Mouse (Mus musculus) frontal cortex, postnatal 36 days (tissue): Measurements from ENCODE around the gene Usb1.

ENCODE experiments used
- DNase-seq, 2 experiments: peaks; one replicate each; pipeline ENCODE4 v3.0.0; 2022; ENCODE audit warnings: low spot score in 2 of 2

Gene Usb1

GRCm38 (mm10) chr8:95336363-95336762 is 4.3 kb downstream of the Usb1 start:
- no peak for DNase-seq

GRCm38 (mm10) chr8:95341721-95342120 is 9.6 kb downstream of the Usb1 start:
- DNase-seq, result no peak

- no peak for DNase-seq
Observed at GRCm38 (mm10) chr8:95344668-95345067, 12.6 kb downstream of the Usb1 start.

- peak; percentile 75 to 87 for DNase-seq
Observed at GRCm38 (mm10) chr8:95346643-95347545, 14.8 kb downstream of the Usb1 start.

GRCm38 (mm10) chr8:95348356-95348755 is 16.3 kb downstream of the Usb1 start:
- DNase-seq, result no peak

GRCm38 (mm10) chr8:95348811-95349630 is 16.9 kb downstream of the Usb1 start:
- DNase-seq, result peak; percentile 72 to 85

- peak in 1 of 2 experiments; percentile 34 for DNase-seq
Observed at GRCm38 (mm10) chr8:95351461-95351860, 19.4 kb downstream of the Usb1 start.

- DNase-seq, result peak; percentile 71
Observed at GRCm38 (mm10) chr8:95352151-95352870, 20.2 kb downstream of the Usb1 start, which contains the start of gene Mmp15. Gene Mmp15, plus strand, starts transcription at chr8:95352268.

- peak; percentile 31 to 35 for DNase-seq
Observed at GRCm38 (mm10) chr8:95352871-95353866, 21.1 kb downstream of the Usb1 start.

- DNase-seq, result no peak
Observed at GRCm38 (mm10) chr8:95354606-95355005, 22.5 kb downstream of the Usb1 start.

GRCm38 (mm10) chr8:95358550-95359411 is 26.7 kb downstream of the Usb1 start:
- DNase-seq, result no peak

GRCm38 (mm10) chr8:95360181-95361015 is 28.3 kb downstream of the Usb1 start:
- no peak for DNase-seq

GRCm38 (mm10) chr8:95361016-95361341 is 28.9 kb downstream of the Usb1 start:
- DNase-seq, result no peak

GRCm38 (mm10) chr8:95362272-95362671 is 30.2 kb downstream of the Usb1 start:
- no peak for DNase-seq

GRCm38 (mm10) chr8:95363849-95364248 is 31.8 kb downstream of the Usb1 start:
- no peak for DNase-seq

- DNase-seq, result no peak
Observed at GRCm38 (mm10) chr8:95369581-95370326, 37.7 kb downstream of the Usb1 start.

- no peak for DNase-seq
Observed at GRCm38 (mm10) chr8:95373389-95374002, 41.4 kb downstream of the Usb1 start.

- no peak for DNase-seq
Observed at GRCm38 (mm10) chr8:95374429-95374828, 42.3 kb downstream of the Usb1 start.
